Mouse (Mus musculus) cerebellum, adult 18-20 months (tissue): ENCODE results near the gene Fmc1.
A peak's percentile ranks its signal among the peaks of the same experiment; 100 is the strongest.

Source experiments
- DNase-seq, 2 experiments: peaks; one replicate each; pipeline ENCODE4 v3.0.0; 2021

The Fmc1 gene

DNA sequence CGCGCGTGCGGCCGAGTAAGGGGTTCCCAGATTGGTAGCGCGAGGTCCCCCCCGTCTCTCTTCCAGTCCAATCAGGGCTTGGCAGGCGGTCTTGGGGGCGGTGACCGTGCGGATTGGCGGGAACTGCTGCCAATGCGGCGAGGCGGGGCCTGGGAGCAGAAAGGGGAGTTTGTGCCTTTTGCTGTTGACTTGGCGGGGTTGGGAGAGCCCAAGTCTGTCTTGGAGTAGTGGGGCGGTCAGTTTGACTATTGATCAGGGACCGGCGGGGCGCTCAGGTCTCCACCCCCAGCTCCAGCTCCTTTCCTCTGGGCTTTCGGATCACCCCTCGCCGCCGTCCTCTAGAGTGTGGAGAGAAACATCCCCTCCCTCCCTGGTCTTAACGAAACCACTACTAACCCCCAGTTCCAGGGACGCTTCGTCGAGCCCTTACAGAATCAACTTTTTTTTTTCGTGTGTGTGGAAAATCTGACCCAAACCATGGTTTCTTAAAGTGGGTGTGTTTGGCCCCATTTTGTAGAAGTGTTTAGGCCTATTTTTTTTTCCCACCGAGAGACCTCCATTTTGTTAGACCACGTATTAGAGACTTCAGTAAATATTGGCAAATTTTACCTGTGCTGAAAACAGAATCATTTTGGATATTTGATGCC lies 18.8 kb downstream of the Fmc1 start:
- DNase-seq, result peak; percentile 97 to 99

DNA sequence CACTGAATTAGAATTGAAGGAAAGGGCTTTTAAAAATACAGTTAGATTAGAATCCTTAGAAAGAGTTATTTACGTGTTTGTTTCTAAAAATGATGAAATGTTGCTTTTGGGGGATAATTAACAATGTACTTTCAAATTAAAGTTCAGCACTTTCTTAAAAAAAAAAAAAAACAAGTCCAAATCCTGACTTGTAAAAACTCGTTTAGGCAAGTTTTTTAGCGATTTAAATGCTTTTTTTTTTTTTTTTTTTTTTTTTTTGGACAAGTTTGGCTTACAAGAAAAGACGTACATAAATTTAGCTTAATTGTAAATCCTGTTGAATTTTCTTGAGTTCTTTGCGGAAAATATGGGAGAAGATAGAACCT lies 19.3 kb downstream of the Fmc1 start:
- DNase-seq, result no peak

DNA sequence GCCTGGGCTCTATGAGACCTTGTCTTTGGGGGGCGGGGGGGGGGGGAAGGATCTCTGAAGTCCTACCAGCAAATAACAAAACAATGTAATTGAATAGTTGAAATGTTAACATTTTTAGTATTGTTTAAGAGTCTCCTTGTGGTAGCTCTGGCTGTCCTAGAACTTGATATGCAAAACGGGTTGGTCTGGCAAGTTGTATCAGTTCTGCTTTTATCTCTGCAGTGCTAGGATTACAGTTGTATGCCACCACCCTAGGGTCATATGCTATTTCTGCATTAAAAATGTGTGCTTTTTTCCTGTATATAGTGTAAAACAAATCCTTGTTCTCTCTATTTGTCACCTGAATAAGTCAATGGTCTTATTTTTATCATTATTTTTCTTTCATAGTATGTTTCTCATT lies 42.8 kb downstream of the Fmc1 start:
- DNase-seq, result no peak

DNA sequence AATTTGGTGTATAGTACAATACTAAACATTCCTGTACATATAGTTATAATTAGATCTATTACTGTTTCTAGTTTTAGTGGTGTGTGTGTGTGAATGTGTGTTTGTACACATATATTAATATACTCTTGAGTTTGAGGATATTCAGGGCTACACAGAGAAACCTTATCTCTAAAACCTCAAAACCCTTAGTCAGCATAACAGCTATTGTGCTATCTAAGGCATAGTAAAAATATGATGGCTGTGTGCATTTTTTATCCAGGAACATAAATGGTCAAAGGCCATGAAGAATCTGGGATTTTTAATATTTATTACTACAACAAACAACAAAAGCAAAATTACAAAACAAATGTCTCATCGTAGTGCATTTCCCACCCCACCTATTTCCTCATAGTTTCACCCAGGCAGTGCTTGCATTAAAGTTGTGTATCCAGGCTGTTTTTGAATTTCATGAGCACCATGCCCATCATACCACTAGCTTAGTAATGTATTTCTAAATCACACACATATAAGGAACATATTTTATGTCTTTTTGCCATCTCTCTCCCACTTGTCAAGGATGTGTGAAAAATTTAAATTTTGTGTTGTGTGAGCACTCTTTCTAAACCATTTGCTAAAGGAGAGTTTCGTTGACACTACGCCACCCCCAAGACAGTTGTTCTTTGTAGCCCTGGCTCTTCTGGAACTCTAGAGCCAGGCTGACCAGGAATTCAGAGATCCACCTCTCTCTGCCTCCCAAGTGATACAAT lies 47.0 kb downstream of the Fmc1 start:
- no peak for DNase-seq

DNA sequence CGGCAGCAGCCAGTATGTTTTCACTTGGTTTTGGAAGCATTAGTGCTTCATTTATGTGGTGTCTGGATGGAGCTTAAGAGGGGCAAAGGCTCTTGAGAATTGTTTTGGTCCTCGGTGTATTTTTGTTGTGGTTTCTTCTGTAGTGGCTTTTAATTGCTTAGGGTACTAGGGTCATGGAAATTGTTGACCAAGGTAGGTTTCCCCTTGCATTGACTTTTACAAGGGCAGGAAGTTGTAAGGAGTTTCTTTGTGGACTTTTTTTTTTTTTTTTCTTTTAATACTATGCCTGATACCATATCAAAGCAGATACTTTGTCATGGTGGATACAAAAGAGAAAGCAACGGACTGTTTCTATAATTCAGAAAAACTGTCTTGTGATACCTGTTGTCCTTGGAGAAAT lies 48.4 kb downstream of the Fmc1 start:
- no peak for DNase-seq
